Mouse (Mus musculus) ES-E14 (cell line): Measurements from ENCODE around the gene Wdr48. TPM values are rescaled to one million over a fixed set of nuclear protein-coding genes. Genes with fewer than 3 reads are reported as not detected.
A peak's percentile ranks its signal among the peaks of the same experiment; 100 is the strongest.

Experiments
- DNase-seq: peaks from one replicate; pipeline ENCODE4 v3.0.0-alpha.2; 2013; ENCODE audit warnings: low read depth, low spot score
- H3K27ac ChIP-seq: 2 replicates; pipeline ENCODE4 v1.5.1; 2012; ENCODE audit warnings: low read depth, mild to moderate bottlenecking, low read length, moderate library complexity, mixed read lengths; ENCODE audit not compliant: poor library complexity, insufficient read depth, severe bottlenecking
- H3K36me3 ChIP-seq: 2 replicates; pipeline ENCODE4 v1.6.1; 2012; ENCODE audit warnings: mild to moderate bottlenecking, low read length, moderate library complexity, mixed read lengths; ENCODE audit not compliant: control insufficient read depth, poor library complexity, insufficient read depth, severe bottlenecking
- H3K4me1 ChIP-seq, 2 experiments: fragments of 150-350 bp in 1 of 2; sonication (generic) in 1 of 2; 2 replicates each; pipeline ENCODE4 v1.6.1; 2012; ENCODE audit warnings: low read length in 2 of 2, mild to moderate bottlenecking in 1 of 2, mixed read lengths in 1 of 2; ENCODE audit not compliant: control insufficient read depth in 2 of 2, insufficient read depth in 2 of 2, poor library complexity in 1 of 2
- H3K4me3 ChIP-seq, 2 experiments: fragments of 150-350 bp in 1 of 2; sonication (generic) in 1 of 2; 2 replicates each; pipeline ENCODE4 v1.5.1; 2012; ENCODE audit warnings: low read length in 2 of 2, low read depth in 1 of 2, mild to moderate bottlenecking in 1 of 2, mixed read lengths in 1 of 2; ENCODE audit not compliant: insufficient read depth in 1 of 2, poor library complexity in 1 of 2, severe bottlenecking in 1 of 2
- H3K9ac ChIP-seq: 2 replicates; pipeline ENCODE4 v1.6.1; 2012; ENCODE audit warnings: low read depth, mild to moderate bottlenecking, low read length, mixed read lengths; ENCODE audit not compliant: poor library complexity, insufficient read depth, severe bottlenecking
- H3K9me3 ChIP-seq: fragments of 150-350 bp; sonication (generic); 2 replicates; pipeline ENCODE4 v1.6.1; 2012; ENCODE audit warnings: low read depth, mild to moderate bottlenecking, low read length; ENCODE audit not compliant: control insufficient read depth, insufficient read depth
- CHD2 ChIP-seq: IDR thresholded peaks from 2 replicates; pipeline ENCODE4 v1.6.1; 2014; ENCODE audit warnings: mild to moderate bottlenecking, low read depth, low read length, inconsistent platforms
- HCFC1 ChIP-seq: IDR thresholded peaks from 2 replicates; pipeline ENCODE4 v1.6.1; 2012; ENCODE audit warnings: low read length, inconsistent platforms, borderline replicate concordance; ENCODE audit not compliant: insufficient read depth
- MAFK ChIP-seq: IDR thresholded peaks from 2 replicates; pipeline ENCODE4 v1.6.1; 2014; ENCODE audit warnings: mild to moderate bottlenecking, low read depth, low read length, inconsistent platforms; ENCODE audit not compliant: insufficient read depth
- ZC3H11A ChIP-seq: IDR thresholded peaks from 2 replicates; pipeline ENCODE4 v1.6.1; 2012; ENCODE audit warnings: low read depth, mild to moderate bottlenecking, inconsistent platforms, low read length, borderline replicate concordance
- ZNF384 ChIP-seq: IDR thresholded peaks from 2 replicates; pipeline ENCODE4 v1.6.1; 2012; ENCODE audit warnings: low read depth, low read length, inconsistent platforms
- in situ Hi-C, 2 experiments: fragments of 600-800 bp; cut with MboI; formaldehyde crosslinking; loops; one replicate each; pipeline ENCODE4 v1.15.1; 2025; ENCODE audit warnings: low sequenced_read_pairs in 2 of 2, inconsistent platforms in 1 of 2; ENCODE audit not compliant: unreplicated experiment in 2 of 2
- total RNA-seq: library from RNA; depleted of rRNA; stranded (reverse); fragments of 300-350 nt; gene quantifications from 2 replicates; pipeline ENCODE4 v1.2.3, GENCODE M21; 2012; rRNA removed

Wdr48 gene
- total RNA-seq, 1 experiment = 33.8 TPM

- Histone ChIP-seq H3K9ac (no peak overlapping the region), H3K36me3 (peaks cover 42% of the 10 kb centered on the region), H3K27ac (no peak overlapping the region), H3K9me3 (no peaks in the 10 kb centered on the region), H3K4me1 (peaks cover 2 to 37% of the 10 kb centered on the region in 2 experiments), H3K4me3 (peak overlapping the region; percentile 67 to 70; a peak in 3 of 4 replicates)
- no peak for DNase-seq
- in situ Hi-C loops = no loop called here
- TF ChIP-seq ZNF384 (no peak), ZC3H11A (no peak), CHD2 (no peak), MAFK (no peak), HCFC1 (no peak)
Measured at GRCm38 (mm10) chr9:119974609-119975008, 79.9 kb downstream of the Wdr48 start.

GRCm38 (mm10) chr9:119975286-119975685 is 80.6 kb downstream of the Wdr48 start:
- TF ChIP-seq ZC3H11A (no peak), CHD2 (no peak), HCFC1 (no peak), ZNF384 (no peak), MAFK (no peak)
- Histone ChIP-seq H3K4me1 (peaks cover 2 to 40% of the 10 kb centered on the region in 2 experiments), H3K9ac (no peak overlapping the region), H3K9me3 (no peaks in the 10 kb centered on the region), H3K4me3 (no peak overlapping the region), H3K36me3 (peaks cover 44% of the 10 kb centered on the region), H3K27ac (no peak overlapping the region)
- in situ Hi-C loops = no loop called here
- no peak for DNase-seq

Other genes with a start within 250 kb of the Wdr48 start
- 0.04 and 0.05 TPM in 2 replicates for gene Scn10a, start 175.6 kb upstream of the Wdr48 start, total RNA-seq
- gene Scn11a, start 69.4 kb upstream of the Wdr48 start, total RNA-seq = 0.11 and 0.18 TPM in 2 replicates
- 16.8 and 21.5 TPM in 2 replicates for gene Gorasp1, start 42.7 kb downstream of the Wdr48 start, total RNA-seq
- gene Ttc21a, start 42.7 kb downstream of the Wdr48 start, total RNA-seq = 0.40 and 0.79 TPM in 2 replicates
- 40.6 and 57.8 TPM in 2 replicates for gene Csrnp1, start 89.8 kb downstream of the Wdr48 start, total RNA-seq
- 0.05 and 0.13 TPM in 2 replicates for gene Xirp1, start 128.7 kb downstream of the Wdr48 start, total RNA-seq
- gene Cx3cr1, start 175.0 kb downstream of the Wdr48 start, total RNA-seq = 0.09 TPM in 1 of 2 replicates, not detected in the other
- 0.40 and 1.3 TPM in 2 replicates for gene Ccr8, start 197.2 kb downstream of the Wdr48 start, total RNA-seq
- gene Slc25a38, start 215.5 kb downstream of the Wdr48 start, total RNA-seq = 37.4 and 39.5 TPM in 2 replicates
- 2,665 and 2,882 TPM in 2 replicates for gene Rpsa, start 232.8 kb downstream of the Wdr48 start, total RNA-seq